Mouse (Mus musculus) testis, adult 2 months (tissue): ENCODE results near the gene Brcc3.

Experiments used
- CTCF ChIP-seq: fragments of 200-500 bp; IDR thresholded peaks from 2 replicates; pipeline ENCODE4 v1.5.1; 2012; ENCODE audit warnings: low read depth, mild to moderate bottlenecking, inconsistent platforms, low read length, moderate library complexity; ENCODE audit not compliant: control insufficient read depth, insufficient read depth, insufficient replicate concordance
- POLR2A ChIP-seq: fragments of 200-500 bp; IDR thresholded peaks from 2 replicates; pipeline ENCODE4 v1.6.1; 2012; ENCODE audit warnings: low read depth, mild to moderate bottlenecking, inconsistent platforms, low read length, moderate library complexity; ENCODE audit not compliant: control insufficient read depth

DNA sequence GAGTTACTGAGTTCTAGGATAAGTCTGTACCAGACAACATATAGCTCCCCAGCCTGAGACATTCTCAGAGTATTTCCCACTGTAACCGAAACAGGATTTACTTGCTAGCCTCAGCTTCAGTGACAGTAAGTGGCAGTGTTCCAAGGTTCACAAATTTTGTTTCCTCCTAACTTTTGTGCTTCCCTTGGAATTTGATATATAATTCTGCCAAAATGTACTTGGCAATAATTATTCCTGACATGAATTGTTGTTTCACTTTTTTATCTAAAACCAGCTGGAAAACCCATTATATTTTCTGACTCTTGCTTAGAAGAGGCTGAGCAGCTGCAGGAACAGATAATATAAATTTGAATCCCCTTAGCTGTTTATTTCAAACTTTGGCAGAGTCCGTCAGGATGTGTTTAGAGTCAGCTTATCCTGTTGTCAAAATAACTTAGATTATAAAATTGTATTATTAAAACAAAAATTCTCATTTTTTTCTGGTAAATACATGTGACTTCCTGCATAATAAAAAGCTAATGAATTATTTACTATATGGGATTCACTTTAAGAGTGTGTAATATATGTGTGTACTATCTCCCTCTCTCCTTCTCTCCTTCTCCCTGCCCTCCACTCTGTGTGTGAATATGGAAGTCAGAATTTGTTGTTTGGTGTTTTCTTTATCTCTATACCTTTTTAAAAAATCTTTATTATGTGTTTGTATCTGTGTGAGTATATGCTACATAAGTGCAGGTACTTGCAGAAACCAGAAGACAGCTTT is 43.6 kb upstream of the Brcc3 start:
- TF ChIP-seq POLR2A (no peak), CTCF (no peak)
